Mouse (Mus musculus) E14TG2a.4 (cell line): ENCODE data around the gene Timmdc1.
A peak's percentile ranks its signal among the peaks of the same experiment; 100 is the strongest.

Experiments used
- CTCF ChIP-seq: conservative IDR thresholded peaks from 2 replicates; pipeline ENCODE4 v1.5.1; 2014; ENCODE audit warnings: low read length
- NANOG ChIP-seq: IDR thresholded peaks from 2 replicates; pipeline ENCODE4 v1.6.1; 2014; ENCODE audit warnings: borderline replicate concordance, low read length, mixed read lengths
- POU5F1 ChIP-seq: IDR thresholded peaks from 2 replicates; pipeline ENCODE4 v1.6.1; 2014; ENCODE audit warnings: low read length, borderline replicate concordance

GRCm38 (mm10) chr16:38471697-38472506 is 50.6 kb downstream of the Timmdc1 start:
- TF ChIP-seq CTCF (no peak), NANOG (peak; percentile 72), POU5F1 (no peak)
